Mouse (Mus musculus) ES-E14 (cell line): Measurements from ENCODE around the gene Phf21a.

Source experiments
- CHD2 ChIP-seq: IDR thresholded peaks from 2 replicates; pipeline ENCODE4 v1.6.1; 2014; ENCODE audit warnings: mild to moderate bottlenecking, low read depth, low read length, inconsistent platforms
- HCFC1 ChIP-seq: IDR thresholded peaks from 2 replicates; pipeline ENCODE4 v1.6.1; 2012; ENCODE audit warnings: low read length, inconsistent platforms, borderline replicate concordance; ENCODE audit not compliant: insufficient read depth
- MAFK ChIP-seq: IDR thresholded peaks from 2 replicates; pipeline ENCODE4 v1.6.1; 2014; ENCODE audit warnings: mild to moderate bottlenecking, low read depth, low read length, inconsistent platforms; ENCODE audit not compliant: insufficient read depth
- ZC3H11A ChIP-seq: IDR thresholded peaks from 2 replicates; pipeline ENCODE4 v1.6.1; 2012; ENCODE audit warnings: low read depth, mild to moderate bottlenecking, inconsistent platforms, low read length, borderline replicate concordance

DNA sequence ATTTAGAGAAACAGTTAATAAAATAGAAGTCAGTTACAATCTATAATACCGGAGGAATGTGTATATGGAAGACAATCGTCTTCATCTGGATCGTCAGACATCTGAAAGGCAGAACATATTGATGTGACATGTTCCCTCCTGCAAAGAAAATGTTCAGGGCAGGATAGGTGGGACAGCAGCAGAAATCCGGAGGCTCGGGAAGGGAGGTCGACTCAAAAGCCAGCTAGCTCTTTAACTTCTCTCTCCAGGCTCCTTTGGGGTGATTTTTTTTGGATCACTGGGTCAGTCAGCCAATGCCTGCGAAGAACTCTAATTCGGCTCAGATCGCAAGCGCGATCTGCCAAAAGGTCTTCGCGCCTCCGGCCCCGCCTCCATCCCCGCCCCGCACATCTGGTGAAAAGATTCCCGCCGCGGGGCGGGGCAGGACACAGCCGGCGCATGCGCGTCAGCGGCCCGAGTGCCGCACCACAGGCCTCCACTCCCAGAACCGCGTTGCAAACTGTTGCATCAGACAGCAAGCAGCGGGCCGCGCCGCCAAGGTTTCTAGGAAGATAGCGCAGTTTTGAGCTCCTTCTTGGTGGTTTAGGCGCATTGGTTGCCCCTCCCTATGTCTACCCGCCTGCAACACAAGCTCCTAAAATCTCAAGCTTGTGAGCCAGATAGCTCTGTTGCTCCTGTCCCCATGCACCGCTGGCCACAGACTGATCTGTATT is 37.7 kb upstream of the Phf21a start:
- no peak for TF ChIP-seq HCFC1
- no peak for TF ChIP-seq CHD2
- no peak for TF ChIP-seq MAFK
- TF ChIP-seq ZC3H11A, result no peak
